Mouse (Mus musculus): ENCODE measurements around the gene Fam45a. TPM values are rescaled to one million over a fixed set of nuclear protein-coding genes. Genes with fewer than 3 reads are reported as not detected.
"Not testable (repeated sequence)": the region's sequence is repeated elsewhere in the genome, so short reads cannot be mapped to it uniquely, and the experiment has no call there.

Fam45a gene
- polyA plus RNA-seq, 1 experiment from 2014 or later: 23.6 TPM

- Histone ChIP-seq H3K4me2 (replicated peaks; ENCODE audit: low read depth) (peak within 1 kb of the TSS; percentile 69), H3K36me3 (ENCODE audit: control insufficient read depth, insufficient read depth, low read length) (no peaks in the 10 kb centered on the region), H3K4me1 (replicated peaks; ENCODE audit: control insufficient read depth, insufficient read depth) (no peaks in the 10 kb centered on the region), H3K4me3 (ENCODE audit: low read depth, low read length) (peak within 1 kb of the TSS; percentile 54), H3K9ac (ENCODE audit: low read length) (peak within 1 kb of the TSS; percentile 56), H3K27me3 (ENCODE audit: control insufficient read depth, insufficient read depth, low read length) (no peaks in the 10 kb centered on the region), H3K9me3 (ENCODE audit: control insufficient read depth, low read length) (no peaks in the 10 kb centered on the region), H3K27ac (replicated peaks) (peak within 1 kb of the TSS; percentile 77)
- TF ChIP-seq EP300 (optimal IDR thresholded peaks at IDR 0.05): no peak
- DNase-seq (ENCODE audit: low spot score): peak; percentile 91
- ATAC-seq (ENCODE audit: low FRiP score, low TSS enrichment): peak; percentile 98
- 2% methylated on average over 30 of the region's 30 CpGs for WGBS
Observed at GRCm38 (mm10) chr19:60860868-60861700, 49.7 kb downstream of the Fam45a start, which contains the start of gene Sfxn4. Sfxn4 (minus strand) TSS chr19:60861479.

DNA sequence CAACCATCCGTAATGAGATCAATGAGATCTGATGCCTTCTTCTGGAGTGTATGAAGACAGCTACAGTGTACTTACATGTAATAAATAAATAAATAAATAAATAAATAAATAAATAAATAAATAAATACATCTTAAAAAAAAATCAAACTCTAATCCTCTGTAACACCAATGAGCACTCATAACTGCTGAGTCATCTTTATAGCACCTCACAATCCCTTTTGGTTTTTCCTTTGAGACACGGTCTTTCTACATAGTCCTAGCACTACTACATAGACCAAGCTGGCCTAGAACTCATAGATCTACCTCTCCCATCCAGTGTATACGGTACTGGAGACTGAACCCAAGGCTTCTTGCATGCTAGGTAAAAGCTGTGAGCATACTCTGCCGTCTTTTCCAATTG is 54.8 kb downstream of the Fam45a start:
- not testable (repeated sequence) for H3K36me3 ChIP-seq (ENCODE audit: control insufficient read depth, insufficient read depth, low read length)

GRCm38 (mm10) chr19:60870489-60870888 is 59.1 kb downstream of the Fam45a start:
- Histone ChIP-seq H3K9me3 (ENCODE audit: control insufficient read depth, low read length) (no peaks in the 10 kb centered on the region), H3K4me3 (ENCODE audit: low read depth, low read length) (no peak overlapping the region), H3K4me1 (replicated peaks; ENCODE audit: control insufficient read depth, insufficient read depth) (0 out of 2 replicates have a peak, but pooled peaks cover 4% of the 10 kb centered on the region), H3K4me2 (replicated peaks; ENCODE audit: low read depth) (no peak overlapping the region), H3K36me3 (ENCODE audit: control insufficient read depth, insufficient read depth, low read length) (peaks cover 8% of the 10 kb centered on the region; the same call in 1 of the 2 replicates), H3K27ac (replicated peaks) (no peak overlapping the region), H3K27me3 (ENCODE audit: control insufficient read depth, insufficient read depth, low read length) (no peaks in the 10 kb centered on the region), H3K9ac (ENCODE audit: low read length) (no peak overlapping the region)
- no peak for TF ChIP-seq EP300 (optimal IDR thresholded peaks at IDR 0.05)
- TF ChIP-seq CTCF (IDR thresholded peaks at IDR 0.05; ENCODE audit: low read depth): peak; percentile 52
- no peak for ATAC-seq (ENCODE audit: low FRiP score, low TSS enrichment)
- DNase-seq (ENCODE audit: low spot score): no peak
- WGBS: 83% methylated on average over 1 of the region's 1 CpGs

More for the DNA sequence above, 54.8 kb downstream of the Fam45a start:
- not testable (repeated sequence) for H3K4me2 ChIP-seq (replicated peaks; ENCODE audit: low read depth); H3K4me1 ChIP-seq (replicated peaks; ENCODE audit: control insufficient read depth, insufficient read depth); H3K4me3 ChIP-seq (ENCODE audit: low read depth, low read length); H3K27me3 ChIP-seq (ENCODE audit: control insufficient read depth, insufficient read depth, low read length); H3K9ac ChIP-seq (ENCODE audit: low read length); H3K27ac ChIP-seq (replicated peaks); DNase-seq (ENCODE audit: low spot score); ATAC-seq (ENCODE audit: low FRiP score, low TSS enrichment); H3K9me3 ChIP-seq (ENCODE audit: control insufficient read depth, low read length)
- WGBS: 92% methylated on average over 4 of the region's 4 CpGs

DNA sequence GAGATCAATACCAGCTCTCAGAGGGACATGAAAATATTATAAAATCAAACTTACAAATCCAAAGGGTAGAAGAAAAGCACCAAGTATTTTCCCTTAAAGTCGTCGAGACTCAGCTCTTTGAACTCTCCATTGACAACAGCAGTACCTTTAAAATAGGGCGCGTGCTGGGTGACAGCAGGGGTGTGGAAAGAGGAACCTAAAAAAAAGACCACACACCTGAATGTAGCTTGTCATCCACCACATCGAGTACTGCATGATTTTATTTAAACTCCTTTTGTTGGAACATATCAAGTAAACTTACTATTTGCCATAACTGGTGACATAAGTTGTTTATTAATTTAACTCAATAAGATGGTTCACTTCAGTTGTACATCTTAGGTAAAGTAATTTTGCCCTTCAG is 60.0 kb downstream of the Fam45a start:
- Histone ChIP-seq H3K27me3 (ENCODE audit: control insufficient read depth, insufficient read depth, low read length) (no peaks in the 10 kb centered on the region), H3K27ac (replicated peaks) (no peak overlapping the region), H3K36me3 (ENCODE audit: control insufficient read depth, insufficient read depth, low read length) (peaks cover 8% of the 10 kb centered on the region; the same call in 1 of the 2 replicates), H3K4me3 (ENCODE audit: low read depth, low read length) (no peak overlapping the region), H3K9ac (ENCODE audit: low read length) (no peak overlapping the region), H3K4me2 (replicated peaks; ENCODE audit: low read depth) (no peak overlapping the region), H3K4me1 (replicated peaks; ENCODE audit: control insufficient read depth, insufficient read depth) (0 out of 2 replicates have a peak, but pooled peaks cover 4% of the 10 kb centered on the region), H3K9me3 (ENCODE audit: control insufficient read depth, low read length) (no peaks in the 10 kb centered on the region)
- TF ChIP-seq EP300 (optimal IDR thresholded peaks at IDR 0.05) (no peak), CTCF (IDR thresholded peaks at IDR 0.05; ENCODE audit: low read depth) (no peak)
- 93% methylated on average over 5 of the region's 5 CpGs for WGBS
- ATAC-seq (ENCODE audit: low FRiP score, low TSS enrichment) (no peak), DNase-seq (ENCODE audit: low spot score) (no peak)

- no peak for ATAC-seq (ENCODE audit: low FRiP score, low TSS enrichment)
- no peak for DNase-seq (ENCODE audit: low spot score)
Observed at GRCm38 (mm10) chr19:60872272-60872671, 60.9 kb downstream of the Fam45a start.

DNA sequence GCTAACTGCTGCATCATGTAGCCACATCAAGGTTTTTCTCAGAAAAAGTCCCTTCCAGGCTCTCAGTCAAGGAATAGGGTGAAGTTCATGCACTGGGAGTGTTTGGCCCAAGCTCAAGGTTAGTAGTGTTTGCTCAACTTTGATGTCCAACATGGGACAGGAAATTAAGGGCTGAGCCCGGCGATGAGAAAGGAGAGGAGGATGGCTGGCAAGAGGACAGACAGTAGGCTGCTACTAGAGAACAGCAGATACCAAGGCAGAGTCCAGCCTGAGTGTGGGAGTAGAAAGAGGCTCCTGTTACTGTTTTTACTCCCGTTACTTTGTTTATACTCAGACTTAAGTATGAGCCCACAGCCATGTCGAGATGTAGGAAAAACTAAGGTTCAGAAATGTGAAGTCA is 62.1 kb downstream of the Fam45a start:
- Histone ChIP-seq H3K9ac (ENCODE audit: low read length) (peak overlapping the region; percentile 81), H3K27ac (replicated peaks) (peak overlapping the region; percentile 92), H3K27me3 (ENCODE audit: control insufficient read depth, insufficient read depth, low read length) (no peaks in the 10 kb centered on the region), H3K4me3 (ENCODE audit: low read depth, low read length) (peak overlapping the region; percentile 67), H3K9me3 (ENCODE audit: control insufficient read depth, low read length) (no peaks in the 10 kb centered on the region), H3K4me2 (replicated peaks; ENCODE audit: low read depth) (peak overlapping the region; percentile 78), H3K4me1 (replicated peaks; ENCODE audit: control insufficient read depth, insufficient read depth) (0 out of 2 replicates have a peak, but pooled peaks cover 4% of the 10 kb centered on the region), H3K36me3 (ENCODE audit: control insufficient read depth, insufficient read depth, low read length) (peaks cover 5% of the 10 kb centered on the region; the same call in 1 of the 2 replicates)
- TF ChIP-seq EP300 (optimal IDR thresholded peaks at IDR 0.05) (no peak), CTCF (IDR thresholded peaks at IDR 0.05; ENCODE audit: low read depth) (no peak)
- 9% methylated on average over 4 of the region's 4 CpGs for WGBS
- ATAC-seq (ENCODE audit: low FRiP score, low TSS enrichment) (no peak), DNase-seq (ENCODE audit: low spot score) (peak; percentile 27)

More at GRCm38 (mm10) chr19:60872272-60872671, 60.9 kb downstream of the Fam45a start:
- WGBS: 53% methylated on average over 1 of the region's 1 CpGs
- Histone ChIP-seq H3K4me3 (ENCODE audit: low read depth, low read length) (no peak overlapping the region), H3K27ac (replicated peaks) (peak overlapping the region; percentile 8; the same call in 1 of the 2 replicates), H3K4me2 (replicated peaks; ENCODE audit: low read depth) (no peak overlapping the region), H3K27me3 (ENCODE audit: control insufficient read depth, insufficient read depth, low read length) (no peaks in the 10 kb centered on the region), H3K36me3 (ENCODE audit: control insufficient read depth, insufficient read depth, low read length) (peaks cover 8% of the 10 kb centered on the region; the same call in 1 of the 2 replicates), H3K9ac (ENCODE audit: low read length) (no peak overlapping the region), H3K4me1 (replicated peaks; ENCODE audit: control insufficient read depth, insufficient read depth) (0 out of 2 replicates have a peak, but pooled peaks cover 4% of the 10 kb centered on the region), H3K9me3 (ENCODE audit: control insufficient read depth, low read length) (no peaks in the 10 kb centered on the region)
- TF ChIP-seq EP300 (optimal IDR thresholded peaks at IDR 0.05) (no peak), CTCF (IDR thresholded peaks at IDR 0.05; ENCODE audit: low read depth) (no peak)

All from stomach, postnatal 0 days (tissue).